Mouse (Mus musculus): ENCODE results near the gene Lcat. TPM values are rescaled to one million over a fixed set of nuclear protein-coding genes. Genes with fewer than 3 reads are reported as not detected.
"Not testable (repeated sequence)": the region's sequence is repeated elsewhere in the genome, so short reads cannot be mapped to it uniquely, and the experiment has no call there.

Gene Lcat
- polyA plus RNA-seq (2015; fragmentation: Nextera tagmentation; extraction: Ambion mirVana): 1.3 and 1.7 TPM in 2 replicates

DNA sequence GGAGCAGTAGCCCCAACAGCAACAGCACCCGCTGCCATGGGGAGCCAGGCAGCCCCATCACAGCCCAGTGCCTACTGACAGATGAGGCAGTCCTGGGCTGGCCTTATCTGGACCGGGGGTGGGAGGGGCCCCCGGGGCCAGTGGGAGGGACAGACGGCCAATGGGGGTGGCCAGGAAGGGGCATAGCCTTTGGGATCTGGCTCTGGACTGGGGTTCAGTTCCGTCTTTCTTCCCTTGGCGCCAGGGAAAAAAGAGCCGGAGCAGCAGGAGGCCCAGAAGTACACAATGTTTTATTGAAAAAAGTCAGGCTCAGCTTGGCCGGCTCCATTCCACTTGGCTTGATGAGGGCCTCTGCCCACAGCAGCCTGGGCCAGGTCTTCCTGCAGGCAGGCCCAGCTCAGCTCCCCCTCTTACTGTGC, at the start of gene Lcat:
Lcat (minus strand) TSS at position 62 of the 419 bp plus-strand sequence.
- H3K36me3 ChIP-seq (ENCODE audit: control insufficient read depth, insufficient read depth): peaks cover 47% of the 10 kb centered on the region
- H3K4me2 ChIP-seq (ENCODE audit: low read depth, low read length): no peak within 1 kb of the TSS
- no peak for ATAC-seq (replicated peaks; ENCODE audit: extremely low read depth, insufficient read depth, low FRiP score)
- H3K4me3 ChIP-seq (ENCODE audit: low read length): no peak within 1 kb of the TSS
- H3K9me3 ChIP-seq (replicated peaks; ENCODE audit: control insufficient read depth, low read length): no peaks in the 10 kb centered on the region
- H3K27me3 ChIP-seq (ENCODE audit: control insufficient read depth, insufficient read depth, low read length): no peaks in the 10 kb centered on the region
- H3K9ac ChIP-seq (ENCODE audit: low read length): no peak within 1 kb of the TSS
- WGBS: 73% methylated on average over 8 of the region's 8 CpGs
- peaks cover 4% of the 10 kb centered on the region for H3K4me1 ChIP-seq (ENCODE audit: control insufficient read depth, insufficient read depth, low read length)
- H3K27ac ChIP-seq (ENCODE audit: low read length): no peak within 1 kb of the TSS

- Histone ChIP-seq H3K9me3 (replicated peaks; ENCODE audit: control insufficient read depth, low read length) (no peaks in the 10 kb centered on the region), H3K4me3 (ENCODE audit: low read length) (no peak overlapping the region), H3K4me2 (ENCODE audit: low read depth, low read length) (no peak overlapping the region), H3K36me3 (ENCODE audit: control insufficient read depth, insufficient read depth) (no peaks in the 10 kb centered on the region), H3K4me1 (ENCODE audit: control insufficient read depth, insufficient read depth, low read length) (peaks cover 2% of the 10 kb centered on the region; the same call in 1 of the 2 replicates), H3K9ac (ENCODE audit: low read length) (no peak overlapping the region), H3K27ac (ENCODE audit: low read length) (no peak overlapping the region), H3K27me3 (ENCODE audit: control insufficient read depth, insufficient read depth, low read length) (no peaks in the 10 kb centered on the region)
- 51% methylated on average over 5 of the region's 5 CpGs for WGBS
- ATAC-seq (replicated peaks; ENCODE audit: extremely low read depth, insufficient read depth, low FRiP score): no peak
These were observed 49.3 kb upstream of the Lcat start for GRCm38 (mm10) chr8:105992499-105992898.

DNA sequence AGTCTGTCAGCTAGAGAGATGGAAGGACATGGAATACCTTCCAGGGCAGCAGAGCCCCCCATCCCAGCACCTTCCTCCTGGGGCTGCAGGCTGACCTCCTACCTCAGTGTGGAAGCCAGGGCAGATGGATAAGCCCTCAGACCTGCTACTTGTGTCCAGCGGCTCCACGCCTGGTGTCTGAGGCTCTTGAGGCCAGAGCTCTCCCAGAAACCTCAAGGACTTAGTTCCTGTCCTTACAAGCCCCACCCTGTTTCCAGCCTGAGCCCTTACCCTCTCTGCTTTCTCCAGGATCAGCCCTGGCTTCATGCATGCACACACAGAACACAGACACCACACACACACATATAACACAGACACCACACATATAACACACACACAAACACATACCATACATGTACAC, 48.4 kb upstream of the Lcat start:
- Histone ChIP-seq H3K36me3 (ENCODE audit: control insufficient read depth, insufficient read depth) (no peaks in the 10 kb centered on the region), H3K9ac (ENCODE audit: low read length) (peak overlapping the region; percentile 30; the same call in 1 of the 2 replicates), H3K27ac (ENCODE audit: low read length) (no peak overlapping the region), H3K9me3 (replicated peaks; ENCODE audit: control insufficient read depth, low read length) (no peaks in the 10 kb centered on the region), H3K4me1 (ENCODE audit: control insufficient read depth, insufficient read depth, low read length) (peaks cover 2% of the 10 kb centered on the region; the same call in 1 of the 2 replicates), H3K4me3 (ENCODE audit: low read length) (no peak overlapping the region), H3K27me3 (ENCODE audit: control insufficient read depth, insufficient read depth, low read length) (no peaks in the 10 kb centered on the region), H3K4me2 (ENCODE audit: low read depth, low read length) (no peak overlapping the region; the same call in 1 of the 2 replicates)
- WGBS: 63% methylated on average over 2 of the region's 2 CpGs
- no peak for ATAC-seq (replicated peaks; ENCODE audit: extremely low read depth, insufficient read depth, low FRiP score)

GRCm38 (mm10) chr8:105990856-105991387, 47.7 kb upstream of the Lcat start, which contains the start of gene Dus2:
TSS of gene Dus2 (plus strand) at chr8:105991337.
- Histone ChIP-seq H3K4me3 (ENCODE audit: low read length) (no peak within 1 kb of the TSS), H3K27ac (ENCODE audit: low read length) (no peak within 1 kb of the TSS), H3K9me3 (replicated peaks; ENCODE audit: control insufficient read depth, low read length) (no peaks in the 10 kb centered on the region), H3K27me3 (ENCODE audit: control insufficient read depth, insufficient read depth, low read length) (no peaks in the 10 kb centered on the region), H3K36me3 (ENCODE audit: control insufficient read depth, insufficient read depth) (no peaks in the 10 kb centered on the region), H3K9ac (ENCODE audit: low read length) (peak within 1 kb of the TSS; percentile 55), H3K4me1 (ENCODE audit: control insufficient read depth, insufficient read depth, low read length) (peaks cover 2% of the 10 kb centered on the region; the same call in 1 of the 2 replicates), H3K4me2 (ENCODE audit: low read depth, low read length) (peak within 1 kb of the TSS; percentile 51)
- WGBS: 7% methylated on average over 15 of the region's 15 CpGs
- peak; percentile 78; the same call in 1 of the 2 replicates for ATAC-seq (replicated peaks; ENCODE audit: extremely low read depth, insufficient read depth, low FRiP score)

GRCm38 (mm10) chr8:105988546-105988945, 45.4 kb upstream of the Lcat start:
- 81% methylated on average over 11 of the region's 11 CpGs for WGBS
- no peak overlapping the region for H3K9ac ChIP-seq (ENCODE audit: low read length)
- H3K4me1 ChIP-seq (ENCODE audit: control insufficient read depth, insufficient read depth, low read length): peaks cover 2% of the 10 kb centered on the region; the same call in 1 of the 2 replicates
- no peaks in the 10 kb centered on the region for H3K9me3 ChIP-seq (replicated peaks; ENCODE audit: control insufficient read depth, low read length)
- H3K27me3 ChIP-seq (ENCODE audit: control insufficient read depth, insufficient read depth, low read length): no peaks in the 10 kb centered on the region
- H3K27ac ChIP-seq (ENCODE audit: low read length): no peak overlapping the region
- no peak overlapping the region for H3K4me3 ChIP-seq (ENCODE audit: low read length)
- no peaks in the 10 kb centered on the region for H3K36me3 ChIP-seq (ENCODE audit: control insufficient read depth, insufficient read depth)
- no peak for ATAC-seq (replicated peaks; ENCODE audit: extremely low read depth, insufficient read depth, low FRiP score)
- H3K4me2 ChIP-seq (ENCODE audit: low read depth, low read length): no peak overlapping the region

- WGBS: 77% methylated on average over 11 of the region's 11 CpGs
- not testable (repeated sequence) for H3K9me3 ChIP-seq (replicated peaks; ENCODE audit: control insufficient read depth, low read length); H3K36me3 ChIP-seq (ENCODE audit: control insufficient read depth, insufficient read depth); H3K4me1 ChIP-seq (ENCODE audit: control insufficient read depth, insufficient read depth, low read length); H3K4me2 ChIP-seq (ENCODE audit: low read depth, low read length); H3K27me3 ChIP-seq (ENCODE audit: control insufficient read depth, insufficient read depth, low read length); ATAC-seq (replicated peaks; ENCODE audit: extremely low read depth, insufficient read depth, low FRiP score); H3K27ac ChIP-seq (ENCODE audit: low read length); H3K9ac ChIP-seq (ENCODE audit: low read length); H3K4me3 ChIP-seq (ENCODE audit: low read length)
These were observed 40.2 kb upstream of the Lcat start for GRCm38 (mm10) chr8:105983406-105983805.

- no peaks in the 10 kb centered on the region for H3K4me1 ChIP-seq (ENCODE audit: control insufficient read depth, insufficient read depth, low read length)
- no peak overlapping the region for H3K4me2 ChIP-seq (ENCODE audit: low read depth, low read length)
- no peaks in the 10 kb centered on the region for H3K36me3 ChIP-seq (ENCODE audit: control insufficient read depth, insufficient read depth)
- ATAC-seq (replicated peaks; ENCODE audit: extremely low read depth, insufficient read depth, low FRiP score): no peak
- no peak overlapping the region for H3K27ac ChIP-seq (ENCODE audit: low read length)
- H3K27me3 ChIP-seq (ENCODE audit: control insufficient read depth, insufficient read depth, low read length): no peaks in the 10 kb centered on the region
- 78% methylated on average over 1 of the region's 1 CpGs for WGBS
- H3K4me3 ChIP-seq (ENCODE audit: low read length): no peak overlapping the region
- no peak overlapping the region for H3K9ac ChIP-seq (ENCODE audit: low read length)
- no peaks in the 10 kb centered on the region for H3K9me3 ChIP-seq (replicated peaks; ENCODE audit: control insufficient read depth, low read length)
These were observed 38.0 kb upstream of the Lcat start for GRCm38 (mm10) chr8:105981146-105981545.

GRCm38 (mm10) chr8:105979325-105979724, 36.1 kb upstream of the Lcat start, which contains the start of gene Dpep3:
TSS of gene Dpep3 (minus strand) at chr8:105979429.
- H3K4me2 ChIP-seq (ENCODE audit: low read depth, low read length): no peak within 1 kb of the TSS
- ATAC-seq (replicated peaks; ENCODE audit: extremely low read depth, insufficient read depth, low FRiP score): no peak
- no peak within 1 kb of the TSS for H3K9ac ChIP-seq (ENCODE audit: low read length)
- H3K9me3 ChIP-seq (replicated peaks; ENCODE audit: control insufficient read depth, low read length): no peaks in the 10 kb centered on the region
- H3K4me1 ChIP-seq (ENCODE audit: control insufficient read depth, insufficient read depth, low read length): no peaks in the 10 kb centered on the region
- H3K27ac ChIP-seq (ENCODE audit: low read length): no peak within 1 kb of the TSS
- H3K27me3 ChIP-seq (ENCODE audit: control insufficient read depth, insufficient read depth, low read length): no peaks in the 10 kb centered on the region
- H3K4me3 ChIP-seq (ENCODE audit: low read length): no peak within 1 kb of the TSS
- WGBS: 89% methylated on average over 15 of the region's 15 CpGs
- H3K36me3 ChIP-seq (ENCODE audit: control insufficient read depth, insufficient read depth): no peaks in the 10 kb centered on the region

- H3K4me3 ChIP-seq (ENCODE audit: low read length): no peak overlapping the region
- H3K36me3 ChIP-seq (ENCODE audit: control insufficient read depth, insufficient read depth): no peaks in the 10 kb centered on the region
- no peak overlapping the region for H3K9ac ChIP-seq (ENCODE audit: low read length)
- ATAC-seq (replicated peaks; ENCODE audit: extremely low read depth, insufficient read depth, low FRiP score): no peak
- H3K4me2 ChIP-seq (ENCODE audit: low read depth, low read length): no peak overlapping the region
- H3K27ac ChIP-seq (ENCODE audit: low read length): no peak overlapping the region
- H3K9me3 ChIP-seq (replicated peaks; ENCODE audit: control insufficient read depth, low read length): no peaks in the 10 kb centered on the region
- WGBS: 66% methylated on average over 7 of the region's 7 CpGs
- no peaks in the 10 kb centered on the region for H3K27me3 ChIP-seq (ENCODE audit: control insufficient read depth, insufficient read depth, low read length)
- no peaks in the 10 kb centered on the region for H3K4me1 ChIP-seq (ENCODE audit: control insufficient read depth, insufficient read depth, low read length)
These were observed 32.2 kb upstream of the Lcat start for GRCm38 (mm10) chr8:105975363-105975762.
